Mouse (Mus musculus) hindbrain, embryonic 13.5 days (tissue): ENCODE results near the gene Chdh. TPM values are rescaled to one million over a fixed set of nuclear protein-coding genes. Genes with fewer than 3 reads are reported as not detected.

Source experiments
- ATAC-seq: fragments of 200-750 bp; cut with Nextera tagmentation; 2 replicates; pipeline ENCODE4 v1.8.0; 2017; ENCODE audit warnings: moderate TSS enrichment; ENCODE audit not compliant: low FRiP score
- H3K27ac ChIP-seq: fragments of 300-500 bp; sonication (generic); 2 replicates; pipeline ENCODE4 v1.5.1; 2015; ENCODE audit warnings: inconsistent platforms, mild to moderate bottlenecking, moderate library complexity
- H3K27me3 ChIP-seq: fragments of 300-500 bp; sonication (generic); 2 replicates; pipeline ENCODE4 v1.6.1; 2015; ENCODE audit warnings: mild to moderate bottlenecking, inconsistent platforms
- H3K36me3 ChIP-seq: fragments of 300-500 bp; sonication (generic); 2 replicates; pipeline ENCODE4 v1.6.1; 2015; ENCODE audit warnings: mild to moderate bottlenecking, inconsistent platforms
- H3K4me1 ChIP-seq: fragments of 300-500 bp; sonication (generic); replicated peaks from 2 replicates; pipeline ENCODE4 v1.6.1; 2015; ENCODE audit warnings: inconsistent platforms
- H3K4me2 ChIP-seq: fragments of 300-500 bp; sonication (generic); 2 replicates; pipeline ENCODE4 v1.6.1; 2015; ENCODE audit warnings: inconsistent platforms, mild to moderate bottlenecking, moderate library complexity
- H3K4me3 ChIP-seq: fragments of 300-500 bp; sonication (generic); 2 replicates; pipeline ENCODE4 v1.5.1; 2015; ENCODE audit warnings: mild to moderate bottlenecking, inconsistent platforms
- H3K9ac ChIP-seq: fragments of 300-500 bp; sonication (generic); 2 replicates; pipeline ENCODE4 v1.6.1; 2015; ENCODE audit warnings: mild to moderate bottlenecking, inconsistent platforms
- H3K9me3 ChIP-seq: fragments of 300-500 bp; sonication (generic); 2 replicates; pipeline ENCODE4 v1.6.1; 2016; ENCODE audit warnings: inconsistent platforms
- WGBS: fragments of 180-500 bp; shearing (Covaris S2); methylation state at CpG from one replicate; pipeline ENCODE4 v1.1.7; 2015; 5-methylcytosine and 5-hydroxymethylcytosine counted together
- polyA plus RNA-seq: library from polyadenylated mRNA; unstranded; fragments of >200 nt; fragmentation: Nextera tagmentation; extraction: Ambion mirVana; gene quantifications from 2 replicates; pipeline ENCODE4 v1.2.1, GENCODE M21; 2015

Chdh gene
- polyA plus RNA-seq, 1 experiment from 2014 or later = 0.48 TPM

DNA sequence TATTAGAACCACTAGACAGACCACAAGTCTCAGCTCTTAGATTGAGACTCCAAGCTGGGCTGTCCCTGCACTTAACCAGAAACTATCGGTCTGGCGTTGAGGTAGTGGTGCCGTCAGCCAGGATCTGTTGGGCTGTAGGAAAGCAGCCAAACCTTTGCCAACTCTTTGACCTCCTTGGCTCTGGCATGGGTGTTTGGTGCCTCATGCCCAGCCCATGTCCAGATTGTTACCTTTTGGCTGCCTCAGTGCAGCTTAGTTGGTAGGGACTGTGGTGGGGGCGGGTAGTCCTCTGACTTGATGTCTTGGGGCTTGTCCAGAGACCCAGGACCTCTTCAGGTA is 9.6 kb downstream of the Chdh start:
- Histone ChIP-seq H3K9me3 (no peaks in the 10 kb centered on the region), H3K27me3 (no peaks in the 10 kb centered on the region), H3K9ac (no peak overlapping the region), H3K27ac (no peak overlapping the region), H3K4me2 (no peak overlapping the region), H3K4me3 (no peak overlapping the region), H3K36me3 (no peaks in the 10 kb centered on the region), H3K4me1 (no peaks in the 10 kb centered on the region)
- WGBS = 95% methylated on average over 4 of the region's 4 CpGs
- no peak for ATAC-seq

DNA sequence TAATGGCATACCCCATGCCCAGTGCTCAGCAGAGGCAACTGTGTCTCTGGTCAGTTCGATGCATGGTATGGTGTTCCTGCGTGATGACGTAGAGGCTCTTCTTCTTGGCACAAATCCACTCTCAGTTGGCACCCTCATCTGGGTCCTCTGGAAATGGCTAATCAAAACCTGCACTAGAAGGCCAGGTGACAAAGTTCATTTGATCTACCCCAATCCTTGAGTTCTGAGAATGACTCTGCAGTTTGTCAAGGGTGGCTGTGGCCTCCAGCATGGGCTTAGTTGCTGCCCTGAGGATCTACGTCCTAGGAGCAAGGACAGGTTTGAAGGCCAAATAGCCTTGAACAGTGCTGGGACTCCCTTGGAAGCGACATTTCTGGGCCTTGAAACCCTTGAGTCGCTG is 10.0 kb downstream of the Chdh start:
- no peak for ATAC-seq
- no peaks in the 10 kb centered on the region for H3K27me3 ChIP-seq
- no peaks in the 10 kb centered on the region for H3K36me3 ChIP-seq
- H3K4me3 ChIP-seq = no peak overlapping the region
- WGBS = 93% methylated on average over 6 of the region's 6 CpGs
- no peaks in the 10 kb centered on the region for H3K9me3 ChIP-seq
- H3K4me2 ChIP-seq = no peak overlapping the region
- H3K4me1 ChIP-seq = no peaks in the 10 kb centered on the region
- no peak overlapping the region for H3K27ac ChIP-seq
- H3K9ac ChIP-seq = no peak overlapping the region

DNA sequence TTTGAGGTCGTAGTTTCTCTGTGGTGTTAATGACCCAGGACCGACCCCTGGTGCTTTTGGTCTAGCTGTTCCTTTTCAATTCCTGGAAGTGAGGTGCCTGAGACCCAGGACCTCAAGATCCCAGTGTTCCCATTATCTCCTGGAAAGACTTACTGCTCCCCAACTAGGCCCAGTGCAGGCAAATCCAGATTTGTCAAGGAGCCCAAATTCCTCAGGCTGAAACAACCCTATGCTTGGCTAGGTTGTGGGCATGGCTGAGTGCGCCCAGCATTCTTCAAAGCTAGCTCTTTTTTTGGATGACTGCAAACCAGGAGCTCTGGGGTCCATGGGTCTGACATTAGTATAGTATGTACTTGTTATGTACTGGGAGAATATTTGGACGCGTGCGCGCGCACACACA is 10.6 kb downstream of the Chdh start:
- no peak overlapping the region for H3K9ac ChIP-seq
- no peaks in the 10 kb centered on the region for H3K36me3 ChIP-seq
- no peaks in the 10 kb centered on the region for H3K4me1 ChIP-seq
- 91% methylated on average over 8 of the region's 8 CpGs for WGBS
- H3K4me2 ChIP-seq = no peak overlapping the region
- no peak for ATAC-seq
- H3K27me3 ChIP-seq = no peaks in the 10 kb centered on the region
- no peaks in the 10 kb centered on the region for H3K9me3 ChIP-seq
- no peak overlapping the region for H3K27ac ChIP-seq
- no peak overlapping the region for H3K4me3 ChIP-seq

DNA sequence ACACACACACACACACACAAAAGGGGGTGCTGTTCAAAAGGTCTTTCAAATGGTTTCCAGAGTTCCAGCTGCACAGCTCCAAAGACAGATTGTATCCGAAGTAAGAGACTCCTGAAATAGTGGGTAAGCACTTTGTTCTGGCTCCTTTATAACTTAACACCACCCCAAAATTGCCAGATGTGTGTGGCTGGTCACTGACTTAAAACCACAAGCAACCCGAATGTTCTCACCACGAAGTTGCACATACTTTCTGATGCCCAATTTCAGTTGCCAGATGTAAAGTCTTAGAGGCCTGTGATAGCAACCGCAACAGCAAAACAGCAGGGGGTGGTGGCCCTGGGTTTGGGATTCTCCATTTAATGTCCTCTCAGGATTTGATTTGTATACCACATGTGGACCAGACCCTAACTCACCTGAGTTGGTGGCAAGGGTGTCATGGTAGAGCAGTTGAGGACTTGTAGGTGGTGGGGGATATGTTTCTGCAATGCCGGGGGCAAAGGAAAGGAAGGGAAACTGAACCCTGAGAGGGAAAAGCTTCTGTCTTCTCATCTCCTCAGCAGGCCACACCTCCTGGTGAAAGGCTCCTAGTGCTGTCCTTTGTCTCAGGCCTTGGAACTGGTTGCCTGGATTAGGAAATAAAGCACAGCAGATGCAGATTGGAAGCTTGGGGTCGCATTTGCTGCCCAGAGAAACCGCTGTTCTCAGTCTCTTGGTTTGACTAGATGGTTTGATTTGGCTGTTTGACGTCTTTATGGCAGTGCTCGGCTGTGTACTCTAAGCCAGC is 11.2 kb downstream of the Chdh start:
- Histone ChIP-seq H3K4me1 (no peaks in the 10 kb centered on the region), H3K27ac (no peak overlapping the region), H3K4me2 (no peak overlapping the region), H3K27me3 (no peaks in the 10 kb centered on the region), H3K9ac (no peak overlapping the region), H3K4me3 (no peak overlapping the region), H3K36me3 (no peaks in the 10 kb centered on the region), H3K9me3 (no peaks in the 10 kb centered on the region)
- WGBS = 57% methylated on average over 9 of the region's 9 CpGs
- no peak for ATAC-seq

DNA sequence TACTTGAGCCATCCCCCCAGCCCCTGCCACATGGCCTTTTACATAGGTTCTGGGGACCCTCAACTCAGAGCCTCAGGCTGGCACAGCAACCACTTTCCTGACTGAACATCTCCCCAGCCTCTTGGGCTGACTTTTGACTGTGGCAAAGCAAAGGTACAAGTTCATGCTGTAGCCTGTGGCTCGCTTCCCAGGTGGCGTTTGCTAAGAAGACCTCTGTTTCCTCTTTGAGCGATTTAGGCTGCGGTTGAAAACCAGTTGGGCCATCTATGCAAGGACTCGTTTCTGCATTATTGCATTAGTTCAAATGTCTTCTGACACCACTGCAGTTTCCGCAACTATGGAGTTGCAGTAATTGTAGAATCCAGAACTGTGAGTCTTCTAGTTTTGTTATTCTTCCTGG is 13.6 kb downstream of the Chdh start:
- H3K4me2 ChIP-seq = no peak overlapping the region
- H3K4me3 ChIP-seq = no peak overlapping the region
- no peak overlapping the region for H3K9ac ChIP-seq
- WGBS = 94% methylated on average over 6 of the region's 6 CpGs
- no peak overlapping the region for H3K27ac ChIP-seq
- H3K36me3 ChIP-seq = no peaks in the 10 kb centered on the region
- no peaks in the 10 kb centered on the region for H3K27me3 ChIP-seq
- no peak for ATAC-seq
- no peaks in the 10 kb centered on the region for H3K4me1 ChIP-seq
- no peaks in the 10 kb centered on the region for H3K9me3 ChIP-seq

DNA sequence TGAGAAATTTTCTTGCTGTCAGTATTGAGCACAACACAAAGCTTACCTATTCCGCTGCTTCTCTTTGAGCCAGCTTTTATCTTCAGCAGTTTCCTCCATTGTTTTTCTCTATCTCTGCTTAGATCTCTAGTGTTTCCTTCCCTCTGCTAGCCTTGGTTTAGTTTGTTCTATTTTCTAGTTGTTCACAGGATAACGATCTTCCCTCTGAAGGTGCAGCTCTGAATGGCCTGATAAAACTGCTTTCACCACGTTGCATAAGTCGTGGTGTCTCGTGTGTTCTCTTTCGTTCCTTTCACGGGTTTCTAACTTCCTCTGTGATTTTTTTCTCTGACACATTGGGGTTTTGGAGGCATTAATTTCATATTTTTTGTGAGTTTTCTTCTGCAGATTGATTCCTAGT is 15.6 kb downstream of the Chdh start:
- ATAC-seq = no peak
- H3K27ac ChIP-seq = no peak overlapping the region
- H3K4me2 ChIP-seq = no peak overlapping the region
- no peak overlapping the region for H3K9ac ChIP-seq
- H3K4me1 ChIP-seq = no peaks in the 10 kb centered on the region
- H3K4me3 ChIP-seq = no peak overlapping the region
- WGBS = 74% methylated on average over 7 of the region's 7 CpGs
- H3K36me3 ChIP-seq = no peaks in the 10 kb centered on the region
- no peaks in the 10 kb centered on the region for H3K9me3 ChIP-seq
- H3K27me3 ChIP-seq = no peaks in the 10 kb centered on the region

DNA sequence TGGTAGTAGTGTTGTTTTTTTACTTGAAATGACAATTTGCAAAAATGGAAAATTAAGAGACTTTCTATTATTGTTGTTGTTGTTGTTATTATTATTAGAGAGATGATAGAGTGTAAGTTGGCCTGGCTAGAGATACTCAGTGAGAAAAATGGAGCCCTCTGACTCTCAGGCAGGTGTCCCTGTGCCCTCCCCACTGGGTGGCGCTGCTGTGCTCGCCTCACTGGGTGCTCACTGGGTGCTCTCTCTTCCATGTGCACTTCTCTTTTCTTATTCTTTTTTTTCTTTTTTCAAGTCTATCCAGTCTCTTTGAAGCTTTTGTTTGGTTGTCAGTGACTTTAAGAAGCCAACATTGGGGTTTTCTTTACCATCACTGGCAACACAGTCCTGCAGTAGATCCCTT is 18.6 kb downstream of the Chdh start:
- Histone ChIP-seq H3K4me3 (no peak overlapping the region), H3K4me2 (no peak overlapping the region), H3K27ac (no peak overlapping the region), H3K4me1 (no peaks in the 10 kb centered on the region), H3K36me3 (no peaks in the 10 kb centered on the region), H3K9me3 (no peaks in the 10 kb centered on the region), H3K9ac (no peak overlapping the region), H3K27me3 (no peaks in the 10 kb centered on the region)
- 50% methylated on average over 2 of the region's 2 CpGs for WGBS
- ATAC-seq = no peak

DNA sequence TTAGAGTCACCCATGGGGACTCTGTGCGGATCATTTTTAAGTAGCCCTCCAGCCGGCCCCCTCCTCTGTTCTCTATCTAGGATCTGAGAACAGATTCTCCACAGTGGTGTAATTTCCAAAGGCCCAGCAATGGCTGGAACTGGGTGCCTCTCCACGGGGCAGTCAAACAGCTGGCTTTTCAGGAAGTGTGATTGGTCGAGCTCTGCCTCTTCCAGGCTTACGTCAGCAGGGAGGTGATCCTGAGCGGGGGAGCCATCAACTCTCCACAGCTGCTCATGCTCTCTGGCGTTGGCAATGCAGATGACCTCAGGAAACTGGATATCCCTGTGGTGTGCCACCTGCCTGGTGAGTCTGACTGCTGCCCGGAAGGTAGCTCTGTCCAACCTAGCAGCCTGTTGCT is 24.6 kb downstream of the Chdh start:
- Histone ChIP-seq H3K27me3 (no peaks in the 10 kb centered on the region), H3K4me3 (no peak overlapping the region)
- 70% methylated on average over 8 of the region's 8 CpGs for WGBS

DNA sequence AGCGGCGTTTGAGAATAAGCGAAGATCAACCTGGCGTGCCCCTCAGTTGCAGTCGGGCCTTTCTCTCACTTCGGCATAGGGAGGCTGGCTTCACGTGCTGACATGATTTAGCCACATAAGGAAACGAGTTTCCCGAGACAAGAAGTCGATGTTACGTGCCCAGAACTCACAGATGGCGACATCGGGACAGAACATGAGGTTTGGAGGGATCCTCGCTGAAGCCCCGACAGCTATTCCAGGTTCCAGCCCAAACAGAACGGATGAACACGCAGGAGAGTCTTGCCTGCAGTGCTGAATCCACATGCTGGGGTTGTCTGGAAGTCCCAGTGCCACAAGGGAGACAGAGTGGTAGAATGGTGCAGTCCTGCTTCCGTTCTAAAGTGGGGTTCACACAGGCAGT is 29.6 kb downstream of the Chdh start:
- Histone ChIP-seq H3K27ac (no peak overlapping the region), H3K9ac (no peak overlapping the region), H3K4me1 (no peaks in the 10 kb centered on the region), H3K36me3 (peaks cover 32% of the 10 kb centered on the region), H3K4me3 (no peak overlapping the region), H3K27me3 (no peaks in the 10 kb centered on the region), H3K4me2 (no peak overlapping the region), H3K9me3 (no peaks in the 10 kb centered on the region)
- WGBS = 95% methylated on average over 18 of the region's 18 CpGs
- no peak for ATAC-seq

More for the DNA sequence above, 24.6 kb downstream of the Chdh start:
- Histone ChIP-seq H3K4me2 (no peak overlapping the region), H3K27ac (no peak overlapping the region), H3K36me3 (peaks cover 20% of the 10 kb centered on the region), H3K9me3 (no peaks in the 10 kb centered on the region), H3K4me1 (no peaks in the 10 kb centered on the region), H3K9ac (no peak overlapping the region)
- ATAC-seq = no peak

DNA sequence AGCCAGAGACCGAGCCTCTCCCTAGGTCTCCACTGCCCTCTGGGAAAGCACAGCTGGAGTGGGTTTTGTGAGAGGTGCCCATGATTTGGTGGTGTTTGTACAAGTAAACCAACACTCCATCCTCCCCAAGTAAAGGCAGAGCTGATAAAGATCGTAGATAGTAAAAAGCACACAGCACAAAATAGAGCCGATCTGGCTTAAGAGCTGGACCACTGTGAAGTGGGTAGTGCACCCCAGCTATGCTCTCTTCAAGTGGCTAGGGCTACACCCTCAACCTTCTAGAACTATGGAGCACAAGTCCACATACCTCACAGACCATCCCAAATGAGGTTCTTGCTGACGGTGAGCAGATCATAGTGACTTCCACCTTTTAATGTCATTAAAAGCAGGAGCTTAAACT is 30.6 kb downstream of the Chdh start:
- Histone ChIP-seq H3K9ac (no peak overlapping the region), H3K4me1 (no peaks in the 10 kb centered on the region), H3K27ac (no peak overlapping the region), H3K27me3 (no peaks in the 10 kb centered on the region), H3K36me3 (peaks cover 33% of the 10 kb centered on the region), H3K4me3 (no peak overlapping the region), H3K9me3 (no peaks in the 10 kb centered on the region), H3K4me2 (no peak overlapping the region)
- WGBS = 89% methylated on average over 4 of the region's 4 CpGs
- ATAC-seq = no peak

DNA sequence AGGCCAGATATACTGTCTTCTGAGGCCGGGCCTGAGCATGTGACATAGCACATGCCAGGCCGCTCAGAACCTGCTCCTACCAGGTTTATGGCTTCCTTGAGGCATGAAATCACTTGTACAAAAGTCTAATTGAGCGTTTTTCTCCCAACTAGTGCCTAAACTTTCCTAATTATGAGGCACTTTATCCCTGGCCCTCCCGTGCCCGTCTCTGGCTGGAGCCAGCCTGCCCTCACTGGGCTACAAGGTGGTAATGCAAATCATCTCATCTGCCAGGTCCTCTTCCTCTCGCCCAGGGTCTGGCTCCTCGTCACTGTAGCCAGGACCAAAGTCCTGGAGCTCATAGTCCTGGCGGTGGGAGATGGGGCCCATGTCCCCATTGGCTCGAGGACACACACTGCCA is 33.0 kb downstream of the Chdh start:
- ATAC-seq = no peak
- Histone ChIP-seq H3K36me3 (peaks cover 28% of the 10 kb centered on the region), H3K4me2 (no peak overlapping the region), H3K9ac (no peak overlapping the region), H3K27me3 (no peaks in the 10 kb centered on the region), H3K27ac (no peak overlapping the region), H3K9me3 (no peaks in the 10 kb centered on the region), H3K4me3 (no peak overlapping the region), H3K4me1 (no peaks in the 10 kb centered on the region)
- 90% methylated on average over 9 of the region's 9 CpGs for WGBS

DNA sequence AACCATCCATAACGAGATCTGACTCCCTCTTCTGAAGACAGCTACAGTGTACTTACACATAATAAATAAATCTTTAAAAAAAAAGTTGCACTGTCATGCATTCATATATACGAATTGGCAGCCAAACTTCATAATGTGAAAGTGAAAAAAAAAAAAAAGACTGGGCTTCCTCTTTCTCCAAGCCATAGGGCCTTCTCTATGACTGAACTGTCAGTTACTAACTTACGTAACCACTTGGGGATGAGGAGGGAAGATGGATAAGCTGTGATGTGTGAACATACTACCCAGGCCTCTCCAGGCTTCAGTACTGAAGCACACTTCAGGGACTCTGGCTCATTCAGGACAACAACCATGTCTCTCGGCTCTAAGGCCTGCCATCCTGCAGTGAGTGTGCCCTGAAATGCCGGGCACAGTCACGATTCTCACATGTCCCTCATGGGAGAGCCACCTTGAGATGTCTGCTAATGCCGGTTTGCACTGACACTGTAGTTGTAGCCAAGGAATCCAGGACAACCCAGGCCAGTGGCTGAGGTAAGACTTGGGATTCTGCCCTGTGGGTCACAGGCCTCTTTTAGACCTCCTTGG is 34.6 kb downstream of the Chdh start:
- Histone ChIP-seq H3K4me2 (no peak overlapping the region), H3K4me3 (no peak overlapping the region), H3K27ac (no peak overlapping the region), H3K9me3 (no peaks in the 10 kb centered on the region), H3K4me1 (no peaks in the 10 kb centered on the region), H3K27me3 (no peaks in the 10 kb centered on the region), H3K36me3 (peaks cover 23% of the 10 kb centered on the region), H3K9ac (no peak overlapping the region)
- ATAC-seq = no peak
- WGBS = 89% methylated on average over 7 of the region's 7 CpGs

DNA sequence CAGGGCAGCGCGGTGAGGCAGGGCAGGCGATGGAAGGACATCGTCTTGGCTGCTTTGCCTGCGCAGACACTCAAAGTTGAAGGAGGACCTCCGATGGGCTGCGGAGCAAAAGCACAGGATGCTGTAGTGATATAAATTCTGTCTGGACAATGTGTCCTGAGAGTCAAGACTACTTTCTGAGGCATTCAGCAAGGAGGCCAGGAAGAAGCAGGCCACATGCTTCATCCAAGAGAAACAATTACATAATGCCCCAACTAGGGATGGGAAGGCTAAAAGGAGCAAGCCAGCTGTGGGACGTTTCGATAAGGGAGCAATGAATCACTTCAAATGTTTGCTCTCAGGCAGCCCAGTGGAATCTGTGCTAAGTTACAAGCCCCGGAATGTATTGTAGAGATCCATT is 36.4 kb downstream of the Chdh start:
- Histone ChIP-seq H3K4me1 (no peaks in the 10 kb centered on the region), H3K36me3 (peaks cover 24% of the 10 kb centered on the region), H3K4me3 (no peak overlapping the region), H3K27ac (no peak overlapping the region), H3K27me3 (no peaks in the 10 kb centered on the region), H3K4me2 (no peak overlapping the region), H3K9ac (no peak overlapping the region), H3K9me3 (no peaks in the 10 kb centered on the region)
- no peak for ATAC-seq
- WGBS = 89% methylated on average over 10 of the region's 10 CpGs
